Mouse (Mus musculus) urinary bladder, adult 2 months (tissue): ENCODE results near the gene Hectd1. TPM values are rescaled to one million over a fixed set of nuclear protein-coding genes. Genes with fewer than 3 reads are reported as not detected.

Experiments used
- DNase-seq: peaks from one replicate; pipeline ENCODE4 v3.0.0; 2022; ENCODE audit warnings: low spot score
- polyA plus RNA-seq: library from polyadenylated mRNA; depleted of rRNA; stranded (reverse); fragments of >200 nt; gene quantifications from 2 replicates; pipeline ENCODE4 v1.2.3, GENCODE M21; 2012; rRNA removed

Gene Hectd1
- 42.6 and 46.7 TPM in 2 replicates for polyA plus RNA-seq

- peak; percentile 87 for DNase-seq
Observed at GRCm38 (mm10) chr12:51829290-51830076, at the start of gene Hectd1. Hectd1 (minus strand) TSS chr12:51829536.

GRCm38 (mm10) chr12:51871446-51872144 lies 42.3 kb upstream of the Hectd1 start:
- no peak for DNase-seq

GRCm38 (mm10) chr12:51869511-51869910 lies 40.2 kb upstream of the Hectd1 start:
- DNase-seq: no peak

GRCm38 (mm10) chr12:51867076-51867475 lies 37.7 kb upstream of the Hectd1 start:
- DNase-seq: no peak

GRCm38 (mm10) chr12:51866226-51866910 lies 37.0 kb upstream of the Hectd1 start:
- DNase-seq: no peak

- DNase-seq: no peak
Observed at GRCm38 (mm10) chr12:51865790-51866179, 36.4 kb upstream of the Hectd1 start.

GRCm38 (mm10) chr12:51865061-51865789 lies 35.9 kb upstream of the Hectd1 start:
- DNase-seq: no peak

- DNase-seq: no peak
Observed at GRCm38 (mm10) chr12:51863116-51864002, 34.0 kb upstream of the Hectd1 start.

GRCm38 (mm10) chr12:51858134-51859028 lies 29.0 kb upstream of the Hectd1 start:
- no peak for DNase-seq

- DNase-seq: no peak
Observed at GRCm38 (mm10) chr12:51856768-51857295, 27.5 kb upstream of the Hectd1 start.

- no peak for DNase-seq
Observed at GRCm38 (mm10) chr12:51855872-51856271, 26.5 kb upstream of the Hectd1 start.

- no peak for DNase-seq
Observed at GRCm38 (mm10) chr12:51855453-51855852, 26.1 kb upstream of the Hectd1 start.

GRCm38 (mm10) chr12:51851617-51852016 lies 22.3 kb upstream of the Hectd1 start:
- no peak for DNase-seq

- DNase-seq: no peak
Observed at GRCm38 (mm10) chr12:51851155-51851554, 21.8 kb upstream of the Hectd1 start.

GRCm38 (mm10) chr12:51850339-51850738 lies 21.0 kb upstream of the Hectd1 start:
- no peak for DNase-seq

- DNase-seq: no peak
Observed at GRCm38 (mm10) chr12:51849902-51850301, 20.6 kb upstream of the Hectd1 start.

GRCm38 (mm10) chr12:51847953-51848680 lies 18.8 kb upstream of the Hectd1 start:
- DNase-seq: no peak

- DNase-seq: no peak
Observed at GRCm38 (mm10) chr12:51845261-51845660, 15.9 kb upstream of the Hectd1 start.

- peak; percentile 81 for DNase-seq
Observed at GRCm38 (mm10) chr12:51844771-51845256, 15.5 kb upstream of the Hectd1 start.
